Mouse (Mus musculus) urinary bladder, postnatal 25 days (tissue): ENCODE results near the gene Secisbp2.

Source experiments
- DNase-seq: peaks from one replicate; pipeline ENCODE4 v3.0.0; 2022; ENCODE audit warnings: low spot score

Gene Secisbp2

GRCm38 (mm10) chr13:51732097-51732664 lies 80.7 kb downstream of the Secisbp2 start:
- no peak for DNase-seq
